Mouse (Mus musculus): ENCODE measurements around the gene Cfap97. TPM values are rescaled to one million over a fixed set of nuclear protein-coding genes. Genes with fewer than 3 reads are reported as not detected.
A peak's percentile ranks its signal among the peaks of the same experiment; 100 is the strongest.

Gene Cfap97
- polyA plus RNA-seq, 1 experiment from 2014 or later: 12.5 TPM

DNA sequence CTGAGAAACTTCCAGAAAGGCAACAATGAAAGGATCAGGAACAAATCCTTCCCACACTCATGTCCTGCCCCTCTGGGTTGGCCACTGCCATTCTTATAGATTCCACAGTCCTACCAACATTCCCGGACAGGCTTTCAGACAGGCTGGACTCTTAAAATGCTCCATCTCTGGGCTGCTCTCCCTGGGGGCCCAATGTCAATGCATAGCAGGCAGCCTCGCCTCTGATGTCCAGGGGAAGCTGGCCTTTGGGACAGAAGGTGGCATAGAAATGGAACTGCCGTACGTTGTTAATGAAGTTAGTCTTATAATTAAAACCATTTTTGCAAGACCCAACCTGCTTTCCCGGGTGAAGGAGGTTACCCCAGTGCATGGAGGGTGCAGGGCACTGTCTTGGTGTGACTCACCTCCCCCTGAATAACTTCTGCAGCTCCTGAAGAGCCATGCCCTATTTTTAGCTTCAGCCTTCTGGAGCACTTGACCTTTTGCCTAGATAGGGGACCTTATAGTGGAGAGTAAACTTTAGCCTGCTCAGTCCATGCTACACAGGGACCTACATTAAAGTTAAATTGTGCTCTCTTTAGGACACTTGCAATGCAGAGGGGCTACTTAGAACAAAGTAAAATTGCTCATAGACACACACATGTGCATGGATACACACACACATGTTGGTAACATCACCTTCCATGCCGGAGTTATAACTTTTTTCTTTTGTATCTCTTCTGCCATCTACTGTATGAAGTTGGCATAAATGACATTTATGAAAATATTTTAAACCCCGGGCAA, 85.1 kb downstream of the Cfap97 start:
- no peaks in the 10 kb centered on the region for H3K36me3 ChIP-seq
- H3K9me3 ChIP-seq (replicated peaks): no peaks in the 10 kb centered on the region
- no peak overlapping the region for H3K4me2 ChIP-seq
- H3K27ac ChIP-seq: no peak overlapping the region
- 0 out of 2 replicates have a peak, but pooled peaks cover 4% of the 10 kb centered on the region for H3K4me1 ChIP-seq
- WGBS (ENCODE audit: insufficient replicate concordance): 51% methylated on average over 7 of the region's 7 CpGs
- no peak overlapping the region for H3K9ac ChIP-seq
- no peak overlapping the region for H3K4me3 ChIP-seq
- ATAC-seq: no peak
- H3K27me3 ChIP-seq (replicated peaks): peaks cover 15% of the 10 kb centered on the region; the same call in 1 of the 2 replicates

- peak; percentile 63; the same call in 1 of the 2 replicates for ATAC-seq
- 30% methylated on average over 13 of the region's 13 CpGs for WGBS (ENCODE audit: insufficient replicate concordance)
- no peaks in the 10 kb centered on the region for H3K9me3 ChIP-seq (replicated peaks)
- no peak overlapping the region for H3K27ac ChIP-seq
- H3K9ac ChIP-seq: no peak overlapping the region
- no peaks in the 10 kb centered on the region for H3K4me1 ChIP-seq
- peaks cover 6% of the 10 kb centered on the region; the same call in 1 of the 2 replicates for H3K27me3 ChIP-seq (replicated peaks)
- H3K4me2 ChIP-seq: no peak overlapping the region
- H3K36me3 ChIP-seq: no peaks in the 10 kb centered on the region
- no peak overlapping the region for H3K4me3 ChIP-seq
Observed at GRCm38 (mm10) chr8:46241568-46242374, 90.2 kb downstream of the Cfap97 start.

GRCm38 (mm10) chr8:46242946-46243345, 91.4 kb downstream of the Cfap97 start:
- H3K4me2 ChIP-seq: no peak overlapping the region
- no peaks in the 10 kb centered on the region for H3K9me3 ChIP-seq (replicated peaks)
- no peak overlapping the region for H3K4me3 ChIP-seq
- no peak overlapping the region for H3K9ac ChIP-seq
- no peak overlapping the region for H3K27ac ChIP-seq
- no peaks in the 10 kb centered on the region for H3K36me3 ChIP-seq
- 64% methylated on average over 7 of the region's 7 CpGs for WGBS (ENCODE audit: insufficient replicate concordance)
- no peak for ATAC-seq
- H3K4me1 ChIP-seq: no peaks in the 10 kb centered on the region
- H3K27me3 ChIP-seq (replicated peaks): peaks cover 6% of the 10 kb centered on the region; the same call in 1 of the 2 replicates

Small RNA genes within 50 kb of the gene (microRNA-seq; reads per million reads assigned to microRNA genes)
- gene Gm23812: not detected

Other genes starting within 250 kb of the Cfap97 start
- not detected in 2 replicates for gene Ccdc110, start 217.2 kb upstream of the Cfap97 start, polyA plus RNA-seq (2016; fragmentation: Nextera tagmentation; extraction: Ambion mirVana)
- gene 1700029J07Rik, start 176.5 kb upstream of the Cfap97 start, polyA plus RNA-seq (2016; fragmentation: Nextera tagmentation; extraction: Ambion mirVana): 1.1 and 1.2 TPM in 2 replicates
- 38.3 and 45.4 TPM in 2 replicates for gene Ufsp2, start 176.2 kb upstream of the Cfap97 start, polyA plus RNA-seq (2016; fragmentation: Nextera tagmentation; extraction: Ambion mirVana)
- gene Lrp2bp, start 152.5 kb upstream of the Cfap97 start, polyA plus RNA-seq (2016; fragmentation: Nextera tagmentation; extraction: Ambion mirVana): 0.16 TPM in 1 of 2 replicates, not detected in the other
- 8.8 and 9.6 TPM in 2 replicates for gene Ankrd37, start 146.1 kb upstream of the Cfap97 start, polyA plus RNA-seq (2016; fragmentation: Nextera tagmentation; extraction: Ambion mirVana)
- 5.7 and 6.2 TPM in 2 replicates for gene Snx25, start 388 bp downstream of the Cfap97 start, polyA plus RNA-seq (2016; fragmentation: Nextera tagmentation; extraction: Ambion mirVana)
- gene Slc25a4, start 59.5 kb downstream of the Cfap97 start, polyA plus RNA-seq (2016; fragmentation: Nextera tagmentation; extraction: Ambion mirVana): 144 and 148 TPM in 2 replicates
- not detected in 2 replicates for gene Helt, start 142.9 kb downstream of the Cfap97 start, polyA plus RNA-seq (2016; fragmentation: Nextera tagmentation; extraction: Ambion mirVana)